Mouse (Mus musculus) heart, adult 2 months (tissue): ENCODE data around the gene Sh2b1.

Experiments used
- CTCF ChIP-seq: fragments of 200-600 bp; IDR thresholded peaks from 2 replicates; pipeline ENCODE4 v1.8.1; 2022; ENCODE audit warnings: antibody characterized with exemption, mild to moderate bottlenecking, moderate library complexity
- POLR2A ChIP-seq: fragments of 200-500 bp; IDR thresholded peaks from 2 replicates; pipeline ENCODE4 v1.6.1; 2011; ENCODE audit warnings: mild to moderate bottlenecking, low read depth, low read length, control low read depth; ENCODE audit not compliant: insufficient read depth

DNA sequence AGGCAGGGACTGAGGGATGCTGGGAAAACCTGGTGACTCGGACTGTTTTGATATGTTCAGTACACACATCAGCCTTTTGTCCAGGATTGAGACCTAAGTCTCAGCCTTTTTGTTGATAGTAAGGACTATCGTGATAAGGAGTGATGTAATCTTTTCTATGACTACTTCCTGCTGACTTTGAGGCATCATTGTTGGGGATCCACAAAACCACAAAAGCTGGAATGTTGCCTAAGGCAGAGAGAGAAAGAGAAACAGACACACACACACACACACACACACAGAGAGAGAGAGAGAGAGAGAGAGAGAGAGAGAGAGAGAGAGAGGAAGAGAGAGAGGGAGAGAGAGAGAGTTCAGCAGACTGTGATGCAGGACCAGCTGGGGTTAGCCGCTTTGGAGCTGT lies 56.7 kb downstream of the Sh2b1 start:
- no peak for TF ChIP-seq CTCF
- no peak for TF ChIP-seq POLR2A
